Mouse (Mus musculus) G1E (cell line): ENCODE measurements around the gene Xpo4.

Experiments used
- CTCF ChIP-seq: IDR thresholded peaks from 2 replicates; pipeline ENCODE4 v1.5.1; 2012; ENCODE audit warnings: low read depth, low read length, inconsistent platforms, mixed read lengths
- GATA1 ChIP-seq: IDR thresholded peaks from 2 replicates; pipeline ENCODE4 v1.6.1; 2012; ENCODE audit warnings: borderline replicate concordance, low read length, inconsistent platforms, mixed read lengths
- POLR2AphosphoS5 ChIP-seq: IDR thresholded peaks from 2 replicates; pipeline ENCODE4 v1.6.1; 2012; ENCODE audit warnings: low read depth, low read length, inconsistent platforms; ENCODE audit not compliant: insufficient replicate concordance
- TAL1 ChIP-seq: conservative IDR thresholded peaks from 2 replicates; pipeline ENCODE4 v1.6.1; 2012; ENCODE audit warnings: low read depth, low read length, inconsistent platforms, mixed read lengths

- TF ChIP-seq TAL1 (no peak), POLR2AphosphoS5 (no peak), GATA1 (no peak), CTCF (no peak)
Measured at GRCm38 (mm10) chr14:57546131-57546530, 119.1 kb downstream of the Xpo4 start.
